ENCODE assay signal across 10 mouse cellular contexts in the genomic region with DNA sequence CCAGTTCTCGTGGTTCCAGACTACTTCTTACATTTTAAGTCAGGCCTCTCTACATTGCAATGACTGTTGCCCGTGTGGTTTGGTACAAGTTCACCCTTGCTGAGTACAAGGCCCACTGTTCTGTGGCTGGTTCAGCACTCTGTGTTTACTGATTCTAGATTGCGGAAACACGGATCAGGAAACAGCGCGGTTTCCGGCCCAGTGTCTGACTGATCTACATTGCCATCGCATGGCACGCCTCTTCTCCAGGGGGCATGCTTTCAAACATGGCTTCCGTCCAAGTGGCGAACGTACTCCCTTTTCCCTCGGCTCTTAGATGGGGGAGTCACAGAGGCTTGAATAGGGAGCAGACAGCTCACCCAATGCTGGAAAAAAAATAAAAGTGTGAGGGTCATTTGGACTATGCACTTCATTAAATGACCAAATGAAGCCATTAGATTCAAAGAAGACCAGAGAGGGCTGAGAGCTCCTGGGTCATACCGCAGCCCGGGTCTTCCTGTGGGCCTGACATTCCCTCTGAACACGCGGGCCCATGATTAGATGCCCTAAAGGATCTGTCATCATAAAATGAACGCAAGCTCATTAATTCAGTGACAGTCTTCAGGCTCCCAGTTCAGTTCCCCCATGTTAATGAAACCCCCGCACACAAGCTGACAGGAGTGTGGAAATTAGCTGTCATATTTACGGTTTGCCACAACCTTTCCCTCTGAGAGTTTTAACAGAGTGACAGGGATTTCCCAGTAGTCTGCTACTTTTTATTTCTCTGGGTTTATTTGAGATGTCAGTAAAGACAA.
A peak's percentile ranks its signal among the peaks of the same experiment; 100 is the strongest.
DNase-seq lines count a peak whose midpoint lies in the region; ATAC-seq lines count a peak whose summit lies in the region.
"Had no signal": no experiment of that assay in that cellular context is flagged by ENCODE, and none has a peak within 500 bp of the region (broad histone marks: within the 10 kb centered on the region; RNA-seq: fewer than 3 reads in every experiment).

No protein-coding gene starts in this region.

- no peak for DNase-seq in forebrain, embryonic 11.5 days (ENCODE audit: low spot score)
- DNase-seq in CD4-positive, CD25-positive, alpha-beta regulatory T cell, adult 2 months (ENCODE audit: low read depth, low spot score), result peak; percentile 66
- peak; percentile 59 for DNase-seq in lung, postnatal 14 days
- no peak for DNase-seq in urinary bladder, adult 18-20 months (ENCODE audit: low spot score in 2 of 2)
- no peak for DNase-seq in Muller cell, postnatal 12 days (ENCODE audit: inconsistent ontology term)
- DNase-seq: liver, postnatal 0 days had no signal

- ATAC-seq in forebrain, embryonic 13.5 days, result peak; percentile 39; the same call in 1 of the 2 replicates
- no peak for ATAC-seq in forebrain, embryonic 11.5 days (replicated peaks; ENCODE audit: low FRiP score)
- peak; percentile 38 to 40; a peak in 2 of 4 replicates for ATAC-seq in hematopoietic stem cell, adult 5-6 weeks (replicated peaks in 1 of 2; ENCODE audit: insufficient read depth in 1 of 2, low FRiP score in 2 of 2, low TSS enrichment in 1 of 2, low read depth in 1 of 2, poor library complexity in 2 of 2, severe bottlenecking in 2 of 2)
- no peak for ATAC-seq in frontal cortex, adult (ENCODE audit: low TSS enrichment)
- ATAC-seq: intestine, embryonic 15.5 days; liver, postnatal 0 days had no signal

- no peak overlapping the region for H3K4me2 ChIP-seq in forebrain, embryonic 13.5 days
- no peak overlapping the region for H3K4me2 ChIP-seq in forebrain, embryonic 11.5 days (ENCODE audit: low read depth, low read length, severe bottlenecking)
- H3K4me2 ChIP-seq: intestine, embryonic 15.5 days had no signal

- no peak overlapping the region for H3K4me3 ChIP-seq in forebrain, embryonic 13.5 days
- H3K4me3 ChIP-seq in forebrain, embryonic 11.5 days (ENCODE audit: low read depth, low read length), result no peak overlapping the region
- H3K4me3 ChIP-seq: intestine, embryonic 15.5 days had no signal

- WGBS in forebrain, embryonic 13.5 days, result 67% methylated on average over 20 of the region's 20 CpGs
- WGBS in forebrain, embryonic 11.5 days, result 91% methylated on average over 20 of the region's 20 CpGs

- H3K27ac ChIP-seq in forebrain, embryonic 13.5 days, result peak overlapping the region; percentile 40
- H3K27ac ChIP-seq in forebrain, embryonic 11.5 days (ENCODE audit: low read depth, low read length), result no peak overlapping the region
- H3K27ac ChIP-seq: intestine, embryonic 15.5 days had no signal

- H3K27me3 ChIP-seq in forebrain, embryonic 13.5 days, result no peaks in the 10 kb centered on the region
- no peaks in the 10 kb centered on the region for H3K27me3 ChIP-seq in forebrain, embryonic 11.5 days (ENCODE audit: control insufficient read depth, insufficient read depth, low read length)
- H3K27me3 ChIP-seq: intestine, embryonic 15.5 days had no signal

- no peaks in the 10 kb centered on the region for H3K9me3 ChIP-seq in forebrain, embryonic 13.5 days (replicated peaks)
- H3K9me3 ChIP-seq in forebrain, embryonic 11.5 days (ENCODE audit: control insufficient read depth, low read length), result no peaks in the 10 kb centered on the region
- H3K9me3 ChIP-seq: intestine, embryonic 15.5 days had no signal

- no peak overlapping the region for H3K9ac ChIP-seq in forebrain, embryonic 13.5 days
- H3K9ac ChIP-seq in forebrain, embryonic 11.5 days (ENCODE audit: low read length), result no peak overlapping the region
- H3K9ac ChIP-seq: intestine, embryonic 15.5 days; liver, postnatal 0 days had no signal

- peaks cover 50% of the 10 kb centered on the region for H3K4me1 ChIP-seq in forebrain, embryonic 13.5 days
- H3K4me1 ChIP-seq in forebrain, embryonic 11.5 days (replicated peaks; ENCODE audit: control insufficient read depth, insufficient read depth, low read length), result no peaks in the 10 kb centered on the region
- H3K4me1 ChIP-seq: intestine, embryonic 15.5 days had no signal

- no peaks in the 10 kb centered on the region for H3K36me3 ChIP-seq in forebrain, embryonic 13.5 days (ENCODE audit: poor library complexity, severe bottlenecking)
- H3K36me3 ChIP-seq in forebrain, embryonic 11.5 days (ENCODE audit: control insufficient read depth, insufficient read depth, low read length), result no peaks in the 10 kb centered on the region
- H3K36me3 ChIP-seq: intestine, embryonic 15.5 days had no signal

Comparison
In these comparisons a context has a peak if more than half of its experiments do, and no peak if none do; other contexts are left out.
1. ATAC-seq: peak in forebrain, embryonic 13.5 days (single experiment) and hematopoietic stem cell, adult 5-6 weeks (2 of 2); none in forebrain, embryonic 11.5 days (single experiment) and frontal cortex, adult (single experiment).
2. DNase-seq: peak in CD4-positive, CD25-positive, alpha-beta regulatory T cell, adult 2 months (single experiment) and lung, postnatal 14 days (single experiment); none in forebrain, embryonic 11.5 days (single experiment), urinary bladder, adult 18-20 months (0 of 2) and Muller cell, postnatal 12 days (single experiment).